Mouse (Mus musculus): ENCODE data around the gene Ckap5. TPM values are rescaled to one million over a fixed set of nuclear protein-coding genes. Genes with fewer than 3 reads are reported as not detected.

Ckap5 gene
- polyA plus RNA-seq, 1 experiment from 2014 or later: 96.3 TPM

- WGBS: 61% methylated on average over 5 of the region's 5 CpGs
- no peak for ATAC-seq (ENCODE audit: insufficient read depth)
Observed at GRCm38 (mm10) chr2:91627486-91627885, 100.9 kb downstream of the Ckap5 start.

GRCm38 (mm10) chr2:91628171-91628570 is 101.6 kb downstream of the Ckap5 start:
- no peak for DNase-seq
- Histone ChIP-seq H3K4me2 (no peak overlapping the region), H3K4me3 (ENCODE audit: low read depth, low read length) (no peak overlapping the region), H3K27me3 (ENCODE audit: insufficient read depth, low read length) (no peaks in the 10 kb centered on the region), H3K4me1 (ENCODE audit: insufficient read depth) (no peaks in the 10 kb centered on the region), H3K9ac (no peak overlapping the region), H3K27ac (ENCODE audit: low read depth) (no peak overlapping the region), H3K36me3 (ENCODE audit: insufficient read depth) (peaks cover 12% of the 10 kb centered on the region; the same call in 1 of the 2 replicates), H3K9me3 (ENCODE audit: low read depth, low read length) (no peaks in the 10 kb centered on the region)
- no peak for TF ChIP-seq CTCF (IDR thresholded peaks at IDR 0.05; ENCODE audit: low read depth)
- WGBS: 91% methylated on average over 8 of the region's 8 CpGs
- no peak for ATAC-seq (ENCODE audit: insufficient read depth)

More at GRCm38 (mm10) chr2:91627486-91627885, 100.9 kb downstream of the Ckap5 start:
- H3K4me3 ChIP-seq (ENCODE audit: low read depth, low read length): no peak overlapping the region
- H3K36me3 ChIP-seq (ENCODE audit: insufficient read depth): peaks cover 15% of the 10 kb centered on the region
- H3K9me3 ChIP-seq (ENCODE audit: low read depth, low read length): no peaks in the 10 kb centered on the region
- no peak overlapping the region for H3K27ac ChIP-seq (ENCODE audit: low read depth)
- no peak overlapping the region for H3K9ac ChIP-seq
- H3K4me2 ChIP-seq: no peak overlapping the region
- TF ChIP-seq CTCF (IDR thresholded peaks at IDR 0.05; ENCODE audit: low read depth): no peak
- no peak for DNase-seq
- H3K27me3 ChIP-seq (ENCODE audit: insufficient read depth, low read length): no peaks in the 10 kb centered on the region
- H3K4me1 ChIP-seq (ENCODE audit: insufficient read depth): no peaks in the 10 kb centered on the region

DNA sequence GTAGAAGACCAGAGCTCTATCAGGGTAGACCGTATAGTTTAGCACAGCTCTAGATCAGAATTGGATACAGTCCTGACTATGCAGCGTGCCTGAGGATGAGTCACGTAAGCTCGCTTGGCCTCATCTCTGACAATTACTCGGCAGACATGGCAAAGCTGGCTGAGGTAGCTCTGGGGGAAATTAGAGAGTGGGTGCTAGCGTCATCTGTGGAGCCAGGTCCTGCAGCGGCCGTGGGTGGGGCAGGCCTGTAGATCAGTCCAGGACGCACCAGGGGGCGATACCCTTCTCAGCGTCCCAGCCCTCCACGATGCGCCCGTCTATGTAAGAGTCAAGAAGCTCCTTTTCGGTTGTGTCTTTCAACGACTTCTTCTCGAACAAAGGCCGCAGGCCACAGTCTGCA is 103.1 kb downstream of the Ckap5 start:
- no peak for DNase-seq
- Histone ChIP-seq H3K4me2 (no peak overlapping the region), H3K27me3 (ENCODE audit: insufficient read depth, low read length) (no peaks in the 10 kb centered on the region), H3K27ac (ENCODE audit: low read depth) (no peak overlapping the region), H3K9ac (no peak overlapping the region), H3K9me3 (ENCODE audit: low read depth, low read length) (no peaks in the 10 kb centered on the region), H3K36me3 (ENCODE audit: insufficient read depth) (0 out of 2 replicates have a peak, but pooled peaks cover under 1% of the 10 kb centered on the region), H3K4me1 (ENCODE audit: insufficient read depth) (no peaks in the 10 kb centered on the region), H3K4me3 (ENCODE audit: low read depth, low read length) (no peak overlapping the region)
- TF ChIP-seq CTCF (IDR thresholded peaks at IDR 0.05; ENCODE audit: low read depth): no peak
- no peak for ATAC-seq (ENCODE audit: insufficient read depth)
- 79% methylated on average over 18 of the region's 18 CpGs for WGBS

- H3K9ac ChIP-seq: no peak overlapping the region
- TF ChIP-seq CTCF (IDR thresholded peaks at IDR 0.05; ENCODE audit: low read depth): no peak
- ATAC-seq (ENCODE audit: insufficient read depth) (no peak), DNase-seq (no peak)
- no peak overlapping the region for H3K4me2 ChIP-seq
- no peaks in the 10 kb centered on the region for H3K36me3 ChIP-seq (ENCODE audit: insufficient read depth)
- H3K4me3 ChIP-seq (ENCODE audit: low read depth, low read length): no peak overlapping the region
- no peaks in the 10 kb centered on the region for H3K27me3 ChIP-seq (ENCODE audit: insufficient read depth, low read length)
- no peak overlapping the region for H3K27ac ChIP-seq (ENCODE audit: low read depth)
- 85% methylated on average over 12 of the region's 12 CpGs for WGBS
- H3K9me3 ChIP-seq (ENCODE audit: low read depth, low read length): no peaks in the 10 kb centered on the region
- H3K4me1 ChIP-seq (ENCODE audit: insufficient read depth): no peaks in the 10 kb centered on the region
Observed at GRCm38 (mm10) chr2:91630384-91630783, 103.8 kb downstream of the Ckap5 start.

DNA sequence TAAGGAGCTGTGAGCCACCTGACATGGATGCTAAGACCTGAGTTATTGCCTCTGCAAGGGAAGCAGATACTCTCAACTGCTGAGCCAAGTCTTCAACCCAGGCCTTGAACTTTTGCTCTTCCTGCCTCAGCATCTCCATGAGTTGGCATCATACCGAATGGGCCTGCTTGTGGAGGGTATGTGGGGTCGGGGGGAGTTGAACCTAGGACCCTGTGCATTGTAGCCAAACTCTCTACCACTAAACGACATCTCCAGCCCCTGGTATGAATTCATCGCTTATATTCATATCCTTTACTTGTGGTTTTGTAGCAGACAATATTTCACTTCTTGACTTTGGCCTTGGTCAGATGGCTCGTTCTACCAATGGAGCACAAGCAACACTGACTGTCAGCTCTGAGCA is 105.3 kb downstream of the Ckap5 start:
- no peaks in the 10 kb centered on the region for H3K36me3 ChIP-seq (ENCODE audit: insufficient read depth)
- no peak overlapping the region for H3K4me3 ChIP-seq (ENCODE audit: low read depth, low read length)
- WGBS: 78% methylated on average over 5 of the region's 5 CpGs
- H3K27ac ChIP-seq (ENCODE audit: low read depth): no peak overlapping the region
- H3K4me1 ChIP-seq (ENCODE audit: insufficient read depth): no peaks in the 10 kb centered on the region
- DNase-seq (no peak), ATAC-seq (ENCODE audit: insufficient read depth) (no peak)
- no peak overlapping the region for H3K4me2 ChIP-seq
- H3K27me3 ChIP-seq (ENCODE audit: insufficient read depth, low read length): no peaks in the 10 kb centered on the region
- no peak overlapping the region for H3K9ac ChIP-seq
- TF ChIP-seq CTCF (IDR thresholded peaks at IDR 0.05; ENCODE audit: low read depth): no peak
- no peaks in the 10 kb centered on the region for H3K9me3 ChIP-seq (ENCODE audit: low read depth, low read length)

GRCm38 (mm10) chr2:91632316-91632715 is 105.8 kb downstream of the Ckap5 start:
- Histone ChIP-seq H3K4me3 (ENCODE audit: low read depth, low read length) (no peak overlapping the region), H3K27me3 (ENCODE audit: insufficient read depth, low read length) (no peaks in the 10 kb centered on the region), H3K4me1 (ENCODE audit: insufficient read depth) (no peaks in the 10 kb centered on the region), H3K36me3 (ENCODE audit: insufficient read depth) (no peaks in the 10 kb centered on the region), H3K27ac (ENCODE audit: low read depth) (no peak overlapping the region), H3K9me3 (ENCODE audit: low read depth, low read length) (no peaks in the 10 kb centered on the region), H3K4me2 (no peak overlapping the region), H3K9ac (no peak overlapping the region)
- no peak for TF ChIP-seq CTCF (IDR thresholded peaks at IDR 0.05; ENCODE audit: low read depth)
- DNase-seq: no peak
- 67% methylated on average over 5 of the region's 5 CpGs for WGBS
- no peak for ATAC-seq (ENCODE audit: insufficient read depth)

GRCm38 (mm10) chr2:91633334-91633977 is 106.9 kb downstream of the Ckap5 start:
- no peaks in the 10 kb centered on the region for H3K36me3 ChIP-seq (ENCODE audit: insufficient read depth)
- H3K4me1 ChIP-seq (ENCODE audit: insufficient read depth): no peaks in the 10 kb centered on the region
- 59% methylated on average over 12 of the region's 12 CpGs for WGBS
- no peak overlapping the region for H3K4me3 ChIP-seq (ENCODE audit: low read depth, low read length)
- no peaks in the 10 kb centered on the region for H3K9me3 ChIP-seq (ENCODE audit: low read depth, low read length)
- TF ChIP-seq CTCF (IDR thresholded peaks at IDR 0.05; ENCODE audit: low read depth): no peak
- no peak for ATAC-seq (ENCODE audit: insufficient read depth)
- no peak overlapping the region for H3K4me2 ChIP-seq
- H3K27ac ChIP-seq (ENCODE audit: low read depth): no peak overlapping the region
- DNase-seq: no peak
- no peaks in the 10 kb centered on the region for H3K27me3 ChIP-seq (ENCODE audit: insufficient read depth, low read length)
- no peak overlapping the region for H3K9ac ChIP-seq

All from lung, embryonic 14.5 days (tissue).